Comparison of ENCODE assay signal across 32 mouse cellular contexts in the genomic region with DNA sequence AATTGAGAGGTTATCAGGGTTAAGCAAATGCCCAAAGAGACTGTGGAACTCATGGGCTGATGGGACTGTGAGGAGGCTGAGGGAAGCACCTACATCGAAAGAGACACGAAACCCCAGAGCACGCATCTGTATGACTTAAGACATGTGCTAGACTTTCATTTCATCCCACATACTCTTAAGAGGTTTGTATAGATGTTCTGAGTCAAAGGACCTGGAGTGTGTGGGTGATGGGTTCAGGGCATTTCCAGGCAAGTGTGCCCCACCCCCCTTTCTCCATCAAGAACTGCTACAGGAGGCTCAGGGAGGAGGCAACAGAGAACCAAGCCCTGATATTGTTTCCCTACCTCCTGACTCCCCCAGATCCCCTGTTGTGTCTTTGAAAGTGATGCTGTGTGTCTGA. TPM values are rescaled to one million over a fixed set of nuclear protein-coding genes. Genes with fewer than 3 reads are reported as not detected.
DNase-seq lines count a peak whose midpoint lies in the region; ATAC-seq and TF ChIP-seq lines count a peak whose summit lies in the region.
"Had no signal": no experiment of that assay in that cellular context is flagged by ENCODE, and none has a peak within 500 bp of the region (broad histone marks: within the 10 kb centered on the region; RNA-seq: fewer than 3 reads in every experiment).

No protein-coding gene starts in this region.

- TF ChIP-seq EP300 in CH12.LX (IDR thresholded peaks at IDR 0.05; ENCODE audit: low read length): 0 out of 2 replicates have a peak, but pooled peaks have one; percentile 24

- no peaks in the 10 kb centered on the region for H3K79me2 ChIP-seq in CH12.LX (replicated peaks; ENCODE audit: control insufficient read depth, extremely low read depth, insufficient read depth, poor library complexity, severe bottlenecking)

- H3K4me1 ChIP-seq in CH12.LX (ENCODE audit: control insufficient read depth in 1 of 2, insufficient read depth in 2 of 2): peaks cover 29 to 74% of the 10 kb centered on the region in 2 experiments
- no peaks in the 10 kb centered on the region for H3K4me1 ChIP-seq in liver, embryonic 12.5 days
- H3K4me1 ChIP-seq in midbrain, embryonic 15.5 days: no peaks in the 10 kb centered on the region
- H3K4me1 ChIP-seq: embryonic facial prominence, embryonic 13.5 days; embryonic facial prominence, embryonic 15.5 days; forebrain, embryonic 10.5 days; forebrain, embryonic 12.5 days had no signal

- H3K4me2 ChIP-seq in CH12.LX (ENCODE audit: insufficient read depth, low read depth, poor library complexity, severe bottlenecking): no peak overlapping the region
- H3K4me2 ChIP-seq in liver, embryonic 12.5 days: no peak overlapping the region
- H3K4me2 ChIP-seq in midbrain, embryonic 15.5 days: no peak overlapping the region
- H3K4me2 ChIP-seq: embryonic facial prominence, embryonic 13.5 days; embryonic facial prominence, embryonic 15.5 days; forebrain, embryonic 12.5 days had no signal

- H3K9ac ChIP-seq in CH12.LX (ENCODE audit: insufficient read depth, low read depth): no peak overlapping the region
- no peak overlapping the region for H3K9ac ChIP-seq in liver, embryonic 12.5 days
- H3K9ac ChIP-seq in midbrain, embryonic 15.5 days: no peak overlapping the region
- H3K9ac ChIP-seq: embryonic facial prominence, embryonic 13.5 days; embryonic facial prominence, embryonic 15.5 days; forebrain, embryonic 12.5 days had no signal

- no peak for TF ChIP-seq POLR2A in CH12.LX (IDR thresholded peaks at IDR 0.05; ENCODE audit: low read depth, low read length)

- H3K36me3 ChIP-seq in CH12.LX (replicated peaks in 1 of 2; ENCODE audit: control insufficient read depth in 1 of 2, insufficient read depth in 1 of 2, low read length in 1 of 2): peaks cover 5 to 43% of the 10 kb centered on the region in 2 experiments
- H3K36me3 ChIP-seq in liver, embryonic 12.5 days: no peaks in the 10 kb centered on the region
- H3K36me3 ChIP-seq in midbrain, embryonic 15.5 days (replicated peaks): no peaks in the 10 kb centered on the region
- H3K36me3 ChIP-seq: embryonic facial prominence, embryonic 13.5 days; embryonic facial prominence, embryonic 15.5 days; forebrain, embryonic 10.5 days; forebrain, embryonic 12.5 days had no signal

- no peak for TF ChIP-seq RAD21 in CH12.LX (IDR thresholded peaks at IDR 0.05; ENCODE audit: low read depth, low read length)

- peak overlapping the region; percentile 63; the same call in 1 of the 2 replicates for H3K27ac ChIP-seq in CH12.LX (ENCODE audit: insufficient read depth, low read depth)
- no peak overlapping the region for H3K27ac ChIP-seq in liver, embryonic 12.5 days
- no peak overlapping the region for H3K27ac ChIP-seq in midbrain, embryonic 15.5 days
- H3K27ac ChIP-seq: embryonic facial prominence, embryonic 13.5 days; embryonic facial prominence, embryonic 15.5 days; forebrain, embryonic 10.5 days; forebrain, embryonic 12.5 days had no signal

- ATAC-seq in liver, embryonic 12.5 days: no peak
- ATAC-seq in midbrain, embryonic 15.5 days (replicated peaks): no peak
- ATAC-seq in megakaryocyte-erythroid progenitor cell, adult 5-6 weeks (replicated peaks; ENCODE audit: low FRiP score, low TSS enrichment, poor library complexity, severe bottlenecking): no peak
- ATAC-seq: forebrain, embryonic 14.5 days; forebrain, embryonic 16.5 days had no signal

- no peaks in the 10 kb centered on the region for H3K27me3 ChIP-seq in CH12.LX (replicated peaks)
- no peaks in the 10 kb centered on the region for H3K27me3 ChIP-seq in liver, embryonic 12.5 days (replicated peaks)
- no peaks in the 10 kb centered on the region for H3K27me3 ChIP-seq in midbrain, embryonic 15.5 days (replicated peaks)
- H3K27me3 ChIP-seq: embryonic facial prominence, embryonic 13.5 days; embryonic facial prominence, embryonic 15.5 days; forebrain, embryonic 12.5 days had no signal

- in situ Hi-C loops in CH12.LX (cut with MboI; ENCODE audit: low pct_ligation_motif_present, low pct_unique_long_range_greater_than_20kb, low sequenced_read_pairs): no loop called here

- dilution Hi-C loops in CH12.LX (cut with MboI; ENCODE audit: extremely low pct_ligation_motif_present, extremely low pct_unique_long_range_greater_than_20kb, low sequenced_read_pairs): no loop called here

- 84% methylated on average over 3 of the region's 3 CpGs for WGBS in liver, embryonic 12.5 days (ENCODE audit: insufficient replicate concordance)
- 97% methylated on average over 3 of the region's 3 CpGs for WGBS in midbrain, embryonic 15.5 days

- no peak for TF ChIP-seq CTCF in CH12.LX (conservative IDR thresholded peaks at IDR 0.05 in 1 of 2, IDR thresholded peaks at IDR 0.05 in 1 of 2; ENCODE audit: low read depth in 2 of 2, low read length in 2 of 2)

- no peaks in the 10 kb centered on the region for H3K9me3 ChIP-seq in CH12.LX (replicated peaks; ENCODE audit: low read length)
- H3K9me3 ChIP-seq in liver, embryonic 12.5 days (replicated peaks): no peaks in the 10 kb centered on the region
- H3K9me3 ChIP-seq in midbrain, embryonic 15.5 days: no peaks in the 10 kb centered on the region
- H3K9me3 ChIP-seq: embryonic facial prominence, embryonic 13.5 days; embryonic facial prominence, embryonic 15.5 days; forebrain, embryonic 10.5 days; forebrain, embryonic 12.5 days had no signal

- no peak overlapping the region for H3K4me3 ChIP-seq in CH12.LX (replicated peaks in 1 of 3; ENCODE audit: low read depth in 2 of 3, low read length in 2 of 3, poor library complexity in 1 of 3)
- no peak overlapping the region for H3K4me3 ChIP-seq in liver, embryonic 12.5 days
- H3K4me3 ChIP-seq in midbrain, embryonic 15.5 days: no peak overlapping the region
- H3K4me3 ChIP-seq: embryonic facial prominence, embryonic 13.5 days; embryonic facial prominence, embryonic 15.5 days; erythroblast, embryonic 14.5 days; forebrain, embryonic 10.5 days; forebrain, embryonic 12.5 days had no signal

- peak; percentile 47 for DNase-seq in CD4-positive helper T cell, adult 2 months (ENCODE audit: low read depth, low spot score)
- DNase-seq in CD4-positive, CD25-positive, alpha-beta regulatory T cell, adult 2 months (ENCODE audit: low read depth, low spot score): peak; percentile 23
- no peak for DNase-seq in CH12.LX (ENCODE audit: extremely low read depth)
- peak; percentile 12 for DNase-seq in induced T-regulatory cell, adult 2 months (ENCODE audit: low read depth)
- no peak for DNase-seq in ovary, postnatal 36 days (ENCODE audit: low spot score)
- DNase-seq: adrenal gland, adult 8-10 months; adrenal gland, postnatal 14 days; cerebellum, adult 11 months; cerebellum, adult 18-20 months; cerebellum, adult 8-10 months; cerebellum, adult 9-11 months; cerebellum, postnatal 36 days; embryo, embryonic 11 days had no signal

TF ChIP-seq in CH12.LX, 34 proteins besides CTCF, POLR2A, EP300 and RAD21:
- TF ChIP-seq IRF4 (IDR thresholded peaks at IDR 0.05; ENCODE audit: low read depth, low read length) (peak; percentile 18; the same call in 1 of the 2 replicates), BHLHE40 (IDR thresholded peaks at IDR 0.05; ENCODE audit: low read depth, low read length) (peak; percentile 56), JUN (IDR thresholded peaks at IDR 0.05; ENCODE audit: insufficient read depth, low read depth, low read length) (no peak), MAX (IDR thresholded peaks at IDR 0.05; ENCODE audit: low read length) (peak; percentile 67; the same call in 1 of the 2 replicates), SMC3 (IDR thresholded peaks at IDR 0.05; ENCODE audit: low read depth, low read length) (no peak), ZNF384 (IDR thresholded peaks at IDR 0.05; ENCODE audit: low read depth, low read length) (no peak), PAX5 (IDR thresholded peaks at IDR 0.05; ENCODE audit: low read length) (no peak), TCF12 (IDR thresholded peaks at IDR 0.05; ENCODE audit: low read depth, low read length) (no peak), MYC (IDR thresholded peaks at IDR 0.05; ENCODE audit: low read depth, low read length) (peak; percentile 70; the same call in 1 of the 2 replicates), HCFC1 (IDR thresholded peaks at IDR 0.05; ENCODE audit: low read depth, low read length) (no peak), CHD2 (IDR thresholded peaks at IDR 0.05; ENCODE audit: low read length) (peak; percentile 66; the same call in 1 of the 2 replicates)

RNA-seq across cellular contexts. Expression of gene Fcrl1, which starts 7.1 kb away (rescaled TPM):
- total RNA-seq in CH12.LX (2012; rRNA removed) (17.6 and 20.6 TPM in 2 replicates), CH12.LX (2014; rRNA removed) (45.2 and 47.1 TPM in 2 replicates)
- 50.1 and 54.9 TPM in 2 replicates for polyA plus RNA-seq in CH12.LX (2012; ENCODE audit: insufficient read length, low read depth)
- 0.75 and 0.79 TPM in 2 replicates for polyA plus RNA-seq in liver, embryonic 12.5 days (2016; fragmentation: Nextera tagmentation; extraction: Ambion mirVana)
- 0.13 TPM in 1 of 2 replicates, not detected in the other for polyA plus RNA-seq in midbrain, embryonic 15.5 days (2015; fragmentation: Nextera tagmentation; extraction: Ambion mirVana)
- total RNA-seq in megakaryocyte-erythroid progenitor cell, adult 5-6 weeks (2014; fragmentation: Nextera tagmentation): 0.35 and 2.3 TPM in 2 replicates
- total RNA-seq in megakaryocyte-erythroid progenitor cell, adult 5-6 weeks (2017): not detected in 2 replicates
- total RNA-seq: MEL had no signal
- polyA plus RNA-seq: C2C12; embryonic facial prominence, embryonic 11.5 days; erythroblast, embryonic 14.5 days; forebrain, embryonic 10.5 days; forebrain, embryonic 12.5 days; forebrain, embryonic 16.5 days had no signal

RNA-seq across cellular contexts. Expression of gene Cd5l, which starts 25.6 kb away (rescaled TPM):
- 0.13 and 0.17 TPM in 2 replicates for total RNA-seq in CH12.LX (2012; rRNA removed)
- total RNA-seq in CH12.LX (2014; rRNA removed): 0.11 and 0.15 TPM in 2 replicates
- 0.11 TPM in 1 of 2 replicates, not detected in the other for polyA plus RNA-seq in CH12.LX (2012; ENCODE audit: insufficient read length, low read depth)
- polyA plus RNA-seq in liver, embryonic 12.5 days (2016; fragmentation: Nextera tagmentation; extraction: Ambion mirVana): 9.3 and 9.6 TPM in 2 replicates
- polyA plus RNA-seq in midbrain, embryonic 15.5 days (2015; fragmentation: Nextera tagmentation; extraction: Ambion mirVana): 0.19 and 0.66 TPM in 2 replicates
- not detected in 2 replicates for total RNA-seq in megakaryocyte-erythroid progenitor cell, adult 5-6 weeks (2014; fragmentation: Nextera tagmentation)
- total RNA-seq in megakaryocyte-erythroid progenitor cell, adult 5-6 weeks (2017): 0.27 TPM in 1 of 2 replicates, not detected in the other
- total RNA-seq: ES-E14, MEL had no signal
- polyA plus RNA-seq: C2C12; embryonic facial prominence, embryonic 11.5 days; forebrain, embryonic 10.5 days; forebrain, embryonic 12.5 days; forebrain, embryonic 16.5 days; frontal cortex, adult 2 months had no signal

RNA-seq across cellular contexts. Expression of gene Fcrl5, which starts 52.3 kb away (rescaled TPM):
- 3.8 and 5.5 TPM in 2 replicates for total RNA-seq in CH12.LX (2012; rRNA removed)
- total RNA-seq in CH12.LX (2014; rRNA removed): 18.5 and 19.2 TPM in 2 replicates
- 16.9 and 20.7 TPM in 2 replicates for polyA plus RNA-seq in CH12.LX (2012; ENCODE audit: insufficient read length, low read depth)
- polyA plus RNA-seq in liver, embryonic 12.5 days (2016; fragmentation: Nextera tagmentation; extraction: Ambion mirVana): not detected in 2 replicates
- not detected in 2 replicates for polyA plus RNA-seq in midbrain, embryonic 15.5 days (2015; fragmentation: Nextera tagmentation; extraction: Ambion mirVana)
- not detected in 2 replicates for total RNA-seq in megakaryocyte-erythroid progenitor cell, adult 5-6 weeks (2014; fragmentation: Nextera tagmentation)
- not detected in 2 replicates for total RNA-seq in megakaryocyte-erythroid progenitor cell, adult 5-6 weeks (2017)
- total RNA-seq: adrenal gland, adult 18-20 months; adrenal gland, adult 8-10 months; adrenal gland, postnatal 14 days; adrenal gland, postnatal 4 days; common myeloid progenitor, adult 5-6 weeks; MEL had no signal
- polyA plus RNA-seq: brain, embryonic 14.5 days; C2C12; embryonic facial prominence, embryonic 11.5 days; embryonic facial prominence, embryonic 13.5 days; embryonic facial prominence, embryonic 15.5 days; erythroblast, embryonic 14.5 days; forebrain, embryonic 10.5 days; forebrain, embryonic 12.5 days; forebrain, embryonic 14.5 days; forebrain, embryonic 16.5 days; frontal cortex, adult 2 months had no signal

Comparison
In these comparisons a context has a peak if more than half of its experiments do, and no peak if none do; other contexts are left out.
1. DNase-seq: peak in CD4-positive helper T cell, adult 2 months (single experiment), CD4-positive, CD25-positive, alpha-beta regulatory T cell, adult 2 months (single experiment) and induced T-regulatory cell, adult 2 months (single experiment); none in CH12.LX (single experiment) and ovary, postnatal 36 days (single experiment).
2. RNA of gene Fcrl1, which starts 7.1 kb away (polyA plus RNA-seq): 50.1 to 54.9 TPM in CH12.LX; 0.75 to 0.79 TPM in liver, embryonic 12.5 days and 0.13 TPM in midbrain, embryonic 15.5 days; every median in the first group is over 10 times any median in the second.
3. RNA of gene Fcrl5, which starts 52.3 kb away (polyA plus RNA-seq): 16.9 to 20.7 TPM in CH12.LX; not detected in liver, embryonic 12.5 days and not detected in midbrain, embryonic 15.5 days; every median in the first group is over 10 times any median in the second.